In genomic region chr19:24326969-24327368, GRCm38 (mm10) we compare ENCODE assay signal across 22 mouse cellular contexts. TPM values are rescaled to one million over a fixed set of nuclear protein-coding genes. Genes with fewer than 3 reads are reported as not detected.
A peak's percentile ranks its signal among the peaks of the same experiment; 100 is the strongest.
DNase-seq lines count a peak whose midpoint lies in the region; ATAC-seq and TF ChIP-seq lines count a peak whose summit lies in the region.
"Had no signal": no experiment of that assay in that cellular context is flagged by ENCODE, and none has a peak within 500 bp of the region (broad histone marks: within the 10 kb centered on the region; RNA-seq: fewer than 3 reads in every experiment).

No protein-coding gene starts in this region.

- no peak overlapping the region for H3K4me2 ChIP-seq in forebrain, embryonic 13.5 days
- no peak overlapping the region for H3K4me2 ChIP-seq in forebrain, postnatal 0 days (ENCODE audit: low read depth)
- no peak overlapping the region for H3K4me2 ChIP-seq in midbrain, embryonic 13.5 days (replicated peaks)
- H3K4me2 ChIP-seq: embryonic facial prominence, embryonic 12.5 days; heart, embryonic 12.5 days; hindbrain, embryonic 12.5 days had no signal

- peak; percentile 6 for DNase-seq in heart, adult 11 months
- no peak for DNase-seq in heart, postnatal 4 days
- peak; percentile 66 for DNase-seq in Muller cell, postnatal 12 days (ENCODE audit: inconsistent ontology term)
- DNase-seq in forebrain, postnatal 0 days, result no peak
- no peak for DNase-seq in adrenal gland, adult 18-20 months (ENCODE audit: low spot score in 2 of 2)
- DNase-seq: adrenal gland, adult 2 months; cerebellum, adult 11-12 months; cerebellum, adult 9-10 months; cerebellum, postnatal 25 days; gastrocnemius, postnatal 10 days; heart, adult 2 months; heart, postnatal 36 days had no signal

- H3K9me3 ChIP-seq in forebrain, embryonic 13.5 days (replicated peaks), result no peaks in the 10 kb centered on the region
- no peaks in the 10 kb centered on the region for H3K9me3 ChIP-seq in forebrain, postnatal 0 days (ENCODE audit: low read length)
- no peaks in the 10 kb centered on the region for H3K9me3 ChIP-seq in midbrain, embryonic 13.5 days
- H3K9me3 ChIP-seq: embryonic facial prominence, embryonic 12.5 days; heart, embryonic 12.5 days; hindbrain, embryonic 12.5 days had no signal

- H3K27me3 ChIP-seq in forebrain, embryonic 13.5 days, result no peaks in the 10 kb centered on the region
- H3K27me3 ChIP-seq in forebrain, postnatal 0 days (ENCODE audit: insufficient read depth, low read length), result no peaks in the 10 kb centered on the region
- H3K27me3 ChIP-seq in midbrain, embryonic 13.5 days, result 0 out of 2 replicates have a peak, but pooled peaks cover 3% of the 10 kb centered on the region
- H3K27me3 ChIP-seq: embryonic facial prominence, embryonic 12.5 days; heart, embryonic 12.5 days; hindbrain, embryonic 12.5 days; Patski had no signal

- WGBS in forebrain, embryonic 13.5 days, result 8% methylated on average over 1 of the region's 1 CpGs
- WGBS in forebrain, postnatal 0 days, result 14% methylated on average over 1 of the region's 1 CpGs
- WGBS in midbrain, embryonic 13.5 days, result 50% methylated on average over 1 of the region's 1 CpGs

- no peak overlapping the region for H3K9ac ChIP-seq in forebrain, embryonic 13.5 days
- H3K9ac ChIP-seq in forebrain, postnatal 0 days, result no peak overlapping the region
- no peak overlapping the region for H3K9ac ChIP-seq in midbrain, embryonic 13.5 days (replicated peaks)
- H3K9ac ChIP-seq: embryonic facial prominence, embryonic 12.5 days; heart, embryonic 12.5 days; hindbrain, embryonic 12.5 days had no signal

- no peaks in the 10 kb centered on the region for H3K36me3 ChIP-seq in forebrain, embryonic 13.5 days (ENCODE audit: poor library complexity, severe bottlenecking)
- no peaks in the 10 kb centered on the region for H3K36me3 ChIP-seq in forebrain, postnatal 0 days (ENCODE audit: insufficient read depth)
- H3K36me3 ChIP-seq in midbrain, embryonic 13.5 days, result no peaks in the 10 kb centered on the region
- H3K36me3 ChIP-seq: embryonic facial prominence, embryonic 12.5 days; heart, embryonic 12.5 days; hindbrain, embryonic 12.5 days had no signal

- no peak overlapping the region for H3K27ac ChIP-seq in forebrain, embryonic 13.5 days
- no peak overlapping the region for H3K27ac ChIP-seq in forebrain, postnatal 0 days (ENCODE audit: low read depth, low read length)
- no peak overlapping the region for H3K27ac ChIP-seq in midbrain, embryonic 13.5 days
- H3K27ac ChIP-seq: embryonic facial prominence, embryonic 12.5 days; heart, adult 2 months; hindbrain, embryonic 12.5 days had no signal

- peaks cover 37% of the 10 kb centered on the region for H3K4me1 ChIP-seq in forebrain, embryonic 13.5 days
- no peaks in the 10 kb centered on the region for H3K4me1 ChIP-seq in forebrain, postnatal 0 days (ENCODE audit: insufficient read depth)
- H3K4me1 ChIP-seq in midbrain, embryonic 13.5 days (replicated peaks), result peaks cover 11% of the 10 kb centered on the region

- H3K4me3 ChIP-seq in forebrain, embryonic 13.5 days, result no peak overlapping the region
- no peak overlapping the region for H3K4me3 ChIP-seq in forebrain, postnatal 0 days (ENCODE audit: low read depth, low read length)
- H3K4me3 ChIP-seq in midbrain, embryonic 13.5 days (replicated peaks), result no peak overlapping the region
- H3K4me3 ChIP-seq: embryonic facial prominence, embryonic 12.5 days; heart, adult 2 months; heart, embryonic 12.5 days; hindbrain, embryonic 12.5 days had no signal

- ATAC-seq in forebrain, embryonic 13.5 days, result peak; percentile 69; the same call in 1 of the 2 replicates
- ATAC-seq in forebrain, postnatal 0 days, result peak; percentile 25
- no peak for ATAC-seq in midbrain, embryonic 13.5 days
- ATAC-seq: activated CD4-positive, CD25-positive, alpha-beta regulatory T cell, adult 4 months; hindbrain, embryonic 16.5 days; inflammation-experienced regulatory T-cells, adult 6 months; intestine, postnatal 0 days; Patski had no signal

- no peak for TF ChIP-seq CTCF in forebrain, postnatal 0 days (IDR thresholded peaks at IDR 0.05; ENCODE audit: low read depth)

RNA-seq across cellular contexts. Expression of gene Fxn, which starts 46.6 kb away (rescaled TPM):
- 10 to 100 TPM; 39.3 to 41.2 TPM for total RNA-seq in heart, postnatal 4 days (2021)
- polyA plus RNA-seq in forebrain, embryonic 13.5 days (2015; fragmentation: Nextera tagmentation; extraction: Ambion mirVana), result 55.4 and 56.7 TPM in 2 replicates
- total RNA-seq in forebrain, postnatal 0 days (2014; rRNA removed), result 15.0 and 26.0 TPM in 2 replicates
- polyA plus RNA-seq in forebrain, postnatal 0 days (2015; fragmentation: Nextera tagmentation; extraction: Ambion mirVana), result 33.3 and 33.4 TPM in 2 replicates
- total RNA-seq in adrenal gland, adult 18-20 months (2021), result 10 to 100 TPM; 13.4 to 14.8 TPM
- 40.1 and 41.4 TPM in 2 replicates for polyA plus RNA-seq in midbrain, embryonic 13.5 days (2015; fragmentation: Nextera tagmentation; extraction: Ambion mirVana)

Comparison
In these comparisons a context has a peak if more than half of its experiments do, and no peak if none do; other contexts are left out.
1. DNase-seq: peak in heart, adult 11 months (single experiment) and Muller cell, postnatal 12 days (single experiment); none in heart, postnatal 4 days (single experiment), forebrain, postnatal 0 days (single experiment) and adrenal gland, adult 18-20 months (0 of 2).